ENCODE assay signal across 10 mouse cellular contexts in genomic region chr8:120697979-120698272, GRCm38 (mm10). TPM values are rescaled to one million over a fixed set of nuclear protein-coding genes. Genes with fewer than 3 reads are reported as not detected.
DNase-seq lines count a peak whose midpoint lies in the region; ATAC-seq and TF ChIP-seq lines count a peak whose summit lies in the region.
"Had no signal": no experiment of that assay in that cellular context is flagged by ENCODE, and none has a peak within 500 bp of the region (broad histone marks: within the 10 kb centered on the region; RNA-seq: fewer than 3 reads in every experiment).

No protein-coding gene starts in this region.

- no peaks in the 10 kb centered on the region for H3K9me3 ChIP-seq in forebrain, embryonic 13.5 days (replicated peaks)

- no peak overlapping the region for H3K4me3 ChIP-seq in kidney, adult 2 months (ENCODE audit: insufficient read depth, low read depth, low read length)
- no peak overlapping the region for H3K4me3 ChIP-seq in forebrain, embryonic 13.5 days

- TF ChIP-seq CTCF in kidney, adult 2 months (conservative IDR thresholded peaks at IDR 0.05; ENCODE audit: insufficient read depth, insufficient read length, low read depth, low read length), result peak; percentile 30

- H3K36me3 ChIP-seq in kidney, adult 2 months (ENCODE audit: control insufficient read depth, insufficient read depth, low read length), result no peaks in the 10 kb centered on the region
- H3K36me3 ChIP-seq in forebrain, embryonic 13.5 days (ENCODE audit: poor library complexity, severe bottlenecking), result no peaks in the 10 kb centered on the region

- H3K4me2 ChIP-seq in forebrain, embryonic 13.5 days, result no peak overlapping the region

- no peak for ATAC-seq in forebrain, embryonic 13.5 days

- H3K27me3 ChIP-seq in kidney, adult 2 months (replicated peaks; ENCODE audit: control insufficient read depth, insufficient read depth, low read length), result no peaks in the 10 kb centered on the region
- H3K27me3 ChIP-seq in forebrain, embryonic 13.5 days, result no peaks in the 10 kb centered on the region

- no peak overlapping the region for H3K9ac ChIP-seq in forebrain, embryonic 13.5 days

- peaks cover 5% of the 10 kb centered on the region for H3K4me1 ChIP-seq in kidney, adult 2 months (ENCODE audit: control insufficient read depth, insufficient read depth, low read length)
- H3K4me1 ChIP-seq in forebrain, embryonic 13.5 days, result peaks cover 4% of the 10 kb centered on the region; the same call in 1 of the 2 replicates

- TF ChIP-seq POLR2A in kidney, adult 2 months (IDR thresholded peaks at IDR 0.05; ENCODE audit: low read depth, low read length), result no peak

- no peak overlapping the region for H3K27ac ChIP-seq in kidney, adult 2 months (ENCODE audit: insufficient read depth, low read depth, low read length)
- H3K27ac ChIP-seq in forebrain, embryonic 13.5 days, result no peak overlapping the region

- DNase-seq in kidney, adult 2 months, result no peak
- DNase-seq in kidney, adult 18-20 months, result no peak
- DNase-seq in A20 (ENCODE audit: low read depth, low spot score) (peak; percentile 40), NIH3T3 (ENCODE audit: low read depth) (peak; percentile 22)
- peak; percentile 33 for DNase-seq in lung, postnatal 14 days
- DNase-seq in frontal cortex, adult 2 months (ENCODE audit: extremely low spot score in 1 of 2, low spot score in 1 of 2), result no peak
- DNase-seq in right cerebral cortex, adult 18-20 months, result no peak
- DNase-seq: gastrocnemius, postnatal 14 days; kidney, postnatal 4 days had no signal

RNA-seq across cellular contexts. Expression of gene Emc8, which starts 29.6 kb away (rescaled TPM):
- 67.0 and 67.8 TPM in 2 replicates for polyA plus RNA-seq in kidney, adult 2 months (2012; rRNA removed)
- 53.2 and 59.4 TPM in 2 replicates for polyA plus RNA-seq in frontal cortex, adult 2 months (2012; rRNA removed)
- 221 and 234 TPM in 2 replicates for polyA plus RNA-seq in forebrain, embryonic 13.5 days (2015; fragmentation: Nextera tagmentation; extraction: Ambion mirVana)

RNA-seq across cellular contexts. Expression of gene Cox4i1, which starts 29.9 kb away (rescaled TPM):
- 2,823 and 3,733 TPM in 2 replicates for polyA plus RNA-seq in kidney, adult 2 months (2012; rRNA removed)
- polyA plus RNA-seq in frontal cortex, adult 2 months (2012; rRNA removed), result 2,082 and 2,130 TPM in 2 replicates
- 996 and 1,069 TPM in 2 replicates for polyA plus RNA-seq in forebrain, embryonic 13.5 days (2015; fragmentation: Nextera tagmentation; extraction: Ambion mirVana)

RNA-seq across cellular contexts. Expression of gene Gm27021, which starts 30.0 kb away (rescaled TPM):
- polyA plus RNA-seq in kidney, adult 2 months (2012; rRNA removed), result 1.6 TPM in 1 of 2 replicates, not detected in the other
- polyA plus RNA-seq in frontal cortex, adult 2 months (2012; rRNA removed), result 1.4 and 2.6 TPM in 2 replicates
- polyA plus RNA-seq in forebrain, embryonic 13.5 days (2015; fragmentation: Nextera tagmentation; extraction: Ambion mirVana), result 3.9 and 4.4 TPM in 2 replicates

RNA-seq across cellular contexts. Expression of gene Irf8, which starts 38.2 kb away (rescaled TPM):
- polyA plus RNA-seq in kidney, adult 2 months (2012; rRNA removed), result 12.3 and 16.7 TPM in 2 replicates
- polyA plus RNA-seq in frontal cortex, adult 2 months (2012; rRNA removed), result 4.0 and 4.5 TPM in 2 replicates
- polyA plus RNA-seq in forebrain, embryonic 13.5 days (2015; fragmentation: Nextera tagmentation; extraction: Ambion mirVana), result 2.7 TPM in 2 replicates

RNA-seq across cellular contexts. Expression of gene 1190005I06Rik, which starts 50.5 kb away (rescaled TPM):
- polyA plus RNA-seq in kidney, adult 2 months (2012; rRNA removed), result 4.6 and 6.8 TPM in 2 replicates
- polyA plus RNA-seq in frontal cortex, adult 2 months (2012; rRNA removed), result 7.7 TPM in 2 replicates
- polyA plus RNA-seq in forebrain, embryonic 13.5 days (2015; fragmentation: Nextera tagmentation; extraction: Ambion mirVana), result 3.7 and 4.5 TPM in 2 replicates

Comparison
In these comparisons a context has a peak if more than half of its experiments do, and no peak if none do; other contexts are left out.
1. DNase-seq: peak in A20 (single experiment), NIH3T3 (single experiment) and lung, postnatal 14 days (single experiment); none in kidney, adult 2 months (single experiment), kidney, adult 18-20 months (single experiment), frontal cortex, adult 2 months (0 of 2) and right cerebral cortex, adult 18-20 months (single experiment).